Mouse (Mus musculus): ENCODE measurements at regions not wholly inside any gene's neighbourhood (a gene's known extent, or its start where the extent isn't known, plus 50 kb on each side); places are given as distances from the start of the nearest gene placed in this dataset.

GRCm38 (mm10) chr11:24664082-24664481 is 586.2 kb downstream of the Bcl11a start:
- TF ChIP-seq POLR2A (IDR thresholded peaks at IDR 0.05; ENCODE audit: borderline replicate concordance, extremely low read depth, insufficient read depth, insufficient read length, poor library complexity, severe bottlenecking) (no peak), CTCF (IDR thresholded peaks at IDR 0.05; ENCODE audit: borderline replicate concordance, extremely low read depth, insufficient read depth, insufficient read length) (no peak)

Data from brain, embryonic 14.5 days (tissue).